Mouse (Mus musculus) MEL (cell line): ENCODE measurements at regions not wholly inside any gene's neighbourhood (a gene's known extent, or its start where the extent isn't known, plus 50 kb on each side); places are given as distances from the start of the nearest gene placed in this dataset.

Experiments used
- DNase-seq: peaks from one replicate; pipeline ENCODE4 v3.0.0; 2011; ENCODE audit warnings: low read depth, low spot score
- H3K27ac ChIP-seq: 2 replicates; pipeline ENCODE4 v1.5.1; 2012; ENCODE audit warnings: low read depth, mild to moderate bottlenecking, control low read depth, low read length, moderate library complexity; ENCODE audit not compliant: control insufficient read depth
- H3K27me3 ChIP-seq, 2 experiments: fragments of 150-350 bp in 1 of 2; sonication (generic) in 1 of 2; 2 replicates each; pipeline ENCODE4 v1.6.1; 2012; ENCODE audit warnings: low read length in 2 of 2, mild to moderate bottlenecking in 2 of 2, improper control_type of control experiment in 1 of 2, moderate library complexity in 1 of 2; ENCODE audit not compliant: insufficient read depth in 2 of 2, control insufficient read depth in 1 of 2
- H3K36me3 ChIP-seq, 2 experiments: 2 replicates each; pipeline ENCODE4 v1.6.1; 2012 to 2014; ENCODE audit warnings: low read length in 2 of 2, improper control_type of control experiment in 1 of 2, inconsistent platforms in 1 of 2, mild to moderate bottlenecking in 1 of 2; ENCODE audit not compliant: insufficient read depth in 2 of 2, control insufficient read depth in 1 of 2
- H3K4me1 ChIP-seq, 2 experiments: fragments of 150-350 bp in 1 of 2; sonication (generic) in 1 of 2; 2 replicates each; pipeline ENCODE4 v1.6.1; 2012; ENCODE audit warnings: low read length in 2 of 2, improper control_type of control experiment in 1 of 2, mild to moderate bottlenecking in 1 of 2; ENCODE audit not compliant: insufficient read depth in 2 of 2, control insufficient read depth in 1 of 2
- H3K4me3 ChIP-seq, 2 experiments: fragments of 150-350 bp in 1 of 2; sonication (generic) in 1 of 2; 2 replicates each; pipeline ENCODE4 v1.5.1; 2012; ENCODE audit warnings: low read depth in 2 of 2, low read length in 2 of 2, mild to moderate bottlenecking in 2 of 2, moderate library complexity in 2 of 2, control low read depth in 1 of 2, improper control_type of control experiment in 1 of 2; ENCODE audit not compliant: control insufficient read depth in 1 of 2, insufficient read depth in 1 of 2
- H3K79me2 ChIP-seq: 2 replicates; pipeline ENCODE4 v1.6.1; 2012; ENCODE audit warnings: mild to moderate bottlenecking, low read length, moderate library complexity; ENCODE audit not compliant: control insufficient read depth, poor library complexity, insufficient read depth
- H3K9ac ChIP-seq: 2 replicates; pipeline ENCODE4 v1.6.1; 2012; ENCODE audit warnings: low read depth, mild to moderate bottlenecking, control low read depth, low read length, moderate library complexity; ENCODE audit not compliant: control insufficient read depth, poor library complexity, severe bottlenecking
- H3K9me3 ChIP-seq: fragments of 150-350 bp; sonication (generic); replicated peaks from 2 replicates; pipeline ENCODE4 v1.6.1; 2012; ENCODE audit warnings: mild to moderate bottlenecking, low read length, improper control_type of control experiment, moderate library complexity; ENCODE audit not compliant: insufficient read depth
- CTCF ChIP-seq, 3 experiments: IDR thresholded peaks in 2 of 3; conservative IDR thresholded peaks in 1 of 3; 2 replicates each; pipeline ENCODE4 v1.5.1; 2011 to 2012; ENCODE audit warnings: low read length in 3 of 3, low read depth in 2 of 3, mild to moderate bottlenecking in 2 of 3, improper control_type of control experiment in 1 of 3, inconsistent platforms in 1 of 3, mixed read lengths in 1 of 3, moderate library complexity in 1 of 3; ENCODE audit not compliant: control insufficient read depth in 1 of 3, insufficient read depth in 1 of 3, poor library complexity in 1 of 3, severe bottlenecking in 1 of 3
- E2F4 ChIP-seq: IDR thresholded peaks from 2 replicates; pipeline ENCODE4 v1.6.1; 2011; ENCODE audit warnings: low read depth, low read length, improper control_type of control experiment, borderline replicate concordance
- ELF1 ChIP-seq: IDR thresholded peaks from 2 replicates; pipeline ENCODE4 v1.6.1; 2014; ENCODE audit warnings: low read depth, mild to moderate bottlenecking, inconsistent platforms, low read length, improper control_type of control experiment, moderate library complexity
- EP300 ChIP-seq, 2 experiments: IDR thresholded peaks; 2 replicates each; pipeline ENCODE4 v1.6.1; 2011; ENCODE audit warnings: improper control_type of control experiment in 2 of 2, low read length in 2 of 2, low read depth in 1 of 2, mild to moderate bottlenecking in 1 of 2
- GATA1 ChIP-seq: IDR thresholded peaks from 2 replicates; pipeline ENCODE4 v1.6.1; 2011; ENCODE audit warnings: low read depth, low read length, improper control_type of control experiment
- HCFC1 ChIP-seq: IDR thresholded peaks from 2 replicates; pipeline ENCODE4 v1.6.1; 2012; ENCODE audit warnings: low read depth, mild to moderate bottlenecking, inconsistent platforms, low read length, improper control_type of control experiment, moderate library complexity
- JUND ChIP-seq: IDR thresholded peaks from 2 replicates; pipeline ENCODE4 v1.6.1; 2011; ENCODE audit warnings: low read depth, mild to moderate bottlenecking, improper control_type of control experiment, low read length
- MYC ChIP-seq: IDR thresholded peaks from 2 replicates; pipeline ENCODE4 v1.6.1; 2011; ENCODE audit warnings: low read depth, mild to moderate bottlenecking, low read length, improper control_type of control experiment, moderate library complexity
- NRF1 ChIP-seq: IDR thresholded peaks from 2 replicates; pipeline ENCODE4 v1.6.1; 2014; ENCODE audit warnings: low read depth, mild to moderate bottlenecking, inconsistent platforms, low read length, improper control_type of control experiment, moderate library complexity; ENCODE audit not compliant: poor library complexity, insufficient read depth, severe bottlenecking
- RAD21 ChIP-seq: IDR thresholded peaks from 2 replicates; pipeline ENCODE4 v1.6.1; 2011; ENCODE audit warnings: mild to moderate bottlenecking, low read depth, low read length, improper control_type of control experiment
- RCOR1 ChIP-seq: IDR thresholded peaks from 2 replicates; pipeline ENCODE4 v1.6.1; 2012; ENCODE audit warnings: low read depth, mild to moderate bottlenecking, inconsistent platforms, low read length, improper control_type of control experiment
- SIN3A ChIP-seq: IDR thresholded peaks from 2 replicates; pipeline ENCODE4 v1.6.1; 2012; ENCODE audit warnings: low read length, improper control_type of control experiment, inconsistent platforms
- SMC3 ChIP-seq: IDR thresholded peaks from 2 replicates; pipeline ENCODE4 v1.6.1; 2011; ENCODE audit warnings: low read depth, low read length, improper control_type of control experiment
- TCF12 ChIP-seq: IDR thresholded peaks from 2 replicates; pipeline ENCODE4 v1.6.1; 2014; ENCODE audit warnings: low read depth, mild to moderate bottlenecking, inconsistent platforms, low read length, improper control_type of control experiment, moderate library complexity
- USF2 ChIP-seq, 2 experiments: IDR thresholded peaks; 2 replicates each; pipeline ENCODE4 v1.6.1; 2011 to 2012; ENCODE audit warnings: improper control_type of control experiment in 2 of 2, low read length in 2 of 2, borderline replicate concordance in 1 of 2, inconsistent platforms in 1 of 2, low read depth in 1 of 2, mild to moderate bottlenecking in 1 of 2; ENCODE audit not compliant: insufficient read depth in 1 of 2
- ZMIZ1 ChIP-seq: IDR thresholded peaks from 2 replicates; pipeline ENCODE4 v1.6.1; 2012; ENCODE audit warnings: low read depth, mild to moderate bottlenecking, inconsistent platforms, low read length, improper control_type of control experiment, moderate library complexity

- no peak for DNase-seq
- no peak overlapping the region for H3K27ac ChIP-seq
- H3K9me3 ChIP-seq: no peaks in the 10 kb centered on the region
- no peaks in the 10 kb centered on the region for H3K4me1 ChIP-seq
- H3K27me3 ChIP-seq: no peaks in the 10 kb centered on the region
- H3K36me3 ChIP-seq: no peaks in the 10 kb centered on the region
- no peaks in the 10 kb centered on the region for H3K79me2 ChIP-seq
- no peak overlapping the region for H3K9ac ChIP-seq
- no peak overlapping the region for H3K4me3 ChIP-seq
- no peak for TF ChIP-seq SIN3A
- no peak for TF ChIP-seq NRF1
- TF ChIP-seq EP300 (IDR thresholded peaks at IDR 0.05; ENCODE audit: low read depth in 1 of 2, low read length in 2 of 2): no peak
- TF ChIP-seq ZMIZ1: no peak
- no peak for TF ChIP-seq E2F4
- TF ChIP-seq CTCF (IDR thresholded peaks at IDR 0.05 in 2 of 3, conservative IDR thresholded peaks at IDR 0.05 in 1 of 3; ENCODE audit: control insufficient read depth in 1 of 3, insufficient read depth in 1 of 3, low read depth in 2 of 3, low read length in 3 of 3, poor library complexity in 1 of 3, severe bottlenecking in 1 of 3): no peak
- no peak for TF ChIP-seq RCOR1
- TF ChIP-seq GATA1: no peak
- TF ChIP-seq ELF1: no peak
- TF ChIP-seq HCFC1: no peak
- TF ChIP-seq TCF12: no peak
These were observed 55.2 kb upstream of the B3gat1 start for GRCm38 (mm10) chr9:26678288-26678687.

GRCm38 (mm10) chr9:26681516-26681915 is 52.0 kb upstream of the B3gat1 start:
- no peaks in the 10 kb centered on the region for H3K4me1 ChIP-seq
- no peaks in the 10 kb centered on the region for H3K79me2 ChIP-seq
- H3K4me3 ChIP-seq: no peak overlapping the region
- no peak for TF ChIP-seq MYC
- TF ChIP-seq USF2 (IDR thresholded peaks at IDR 0.05; ENCODE audit: borderline replicate concordance in 1 of 2, insufficient read depth in 1 of 2, low read depth in 1 of 2, low read length in 2 of 2): no peak
- TF ChIP-seq RAD21: no peak
- no peak for TF ChIP-seq SMC3
- no peak for TF ChIP-seq JUND
- DNase-seq: no peak
- no peaks in the 10 kb centered on the region for H3K27me3 ChIP-seq
- no peak overlapping the region for H3K27ac ChIP-seq
- H3K9ac ChIP-seq: no peak overlapping the region
- no peaks in the 10 kb centered on the region for H3K9me3 ChIP-seq
- no peaks in the 10 kb centered on the region for H3K36me3 ChIP-seq
